Mouse (Mus musculus): ENCODE results near the gene Phf19. TPM values are rescaled to one million over a fixed set of nuclear protein-coding genes. Genes with fewer than 3 reads are reported as not detected.

Gene Phf19
- polyA plus RNA-seq, 1 experiment from 2014 or later = 2.1 TPM

DNA sequence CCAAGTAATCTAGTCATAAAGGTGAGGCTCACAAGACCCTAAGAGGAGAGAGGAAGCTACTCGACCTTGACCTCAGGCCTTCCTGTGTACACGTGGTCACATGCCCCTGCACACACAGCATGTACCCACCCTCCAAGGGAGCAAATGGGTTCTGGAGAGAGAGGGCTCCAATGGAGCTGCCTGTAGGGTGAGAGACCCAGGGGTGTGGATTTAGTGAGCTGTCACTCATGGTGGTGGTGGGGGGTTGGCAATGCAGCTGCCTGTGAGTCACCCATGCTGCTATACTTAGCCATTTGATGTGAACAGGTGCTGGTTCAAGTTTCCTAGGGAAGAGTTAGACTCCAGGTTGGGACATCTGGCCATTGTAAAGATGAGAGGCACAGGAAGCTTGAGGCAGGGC, 6.3 kb upstream of the Phf19 start:
- Histone ChIP-seq H3K4me3 (no peak overlapping the region), H3K27ac (no peak overlapping the region), H3K36me3 (no peaks in the 10 kb centered on the region), H3K9me3 (no peaks in the 10 kb centered on the region), H3K27me3 (ENCODE audit: insufficient read depth, poor library complexity, severe bottlenecking) (peaks cover 12% of the 10 kb centered on the region), H3K4me1 (replicated peaks) (peaks cover 5% of the 10 kb centered on the region; the same call in 1 of the 2 replicates)
- WGBS = 64% methylated on average over 2 of the region's 2 CpGs
- no peak for DNase-seq (ENCODE audit: low spot score)

DNA sequence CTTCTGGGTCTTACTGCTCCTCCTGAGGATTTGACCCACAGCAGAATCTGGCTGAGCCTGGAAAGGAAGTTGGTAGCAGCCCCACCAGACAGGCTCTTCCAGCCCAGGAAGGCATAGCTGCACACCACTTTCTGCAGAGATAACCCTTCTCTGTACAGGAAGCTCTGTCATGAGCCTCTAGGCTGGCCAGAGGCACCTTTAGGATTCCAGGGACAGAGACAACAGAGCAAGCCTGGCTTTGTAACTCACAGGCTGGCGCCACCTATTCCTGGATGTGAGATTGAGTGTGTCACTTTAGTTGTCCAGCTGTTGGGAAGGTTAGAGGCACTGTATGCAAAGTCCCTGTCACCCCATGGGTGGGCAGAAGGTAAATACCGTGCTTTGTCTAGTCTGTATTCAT, 1.3 kb upstream of the Phf19 start:
- H3K27me3 ChIP-seq (ENCODE audit: insufficient read depth, poor library complexity, severe bottlenecking) = peaks cover 62% of the 10 kb centered on the region
- no peaks in the 10 kb centered on the region for H3K36me3 ChIP-seq
- no peak for DNase-seq (ENCODE audit: low spot score)
- WGBS = 39% methylated on average over 2 of the region's 2 CpGs
- peaks cover 28% of the 10 kb centered on the region for H3K4me1 ChIP-seq (replicated peaks)
- 0 out of 2 replicates have a peak overlapping the region, but pooled peaks have one; percentile 76 for H3K4me3 ChIP-seq
- H3K27ac ChIP-seq = no peak overlapping the region; the same call in 1 of the 2 replicates
- H3K9me3 ChIP-seq = no peaks in the 10 kb centered on the region

DNA sequence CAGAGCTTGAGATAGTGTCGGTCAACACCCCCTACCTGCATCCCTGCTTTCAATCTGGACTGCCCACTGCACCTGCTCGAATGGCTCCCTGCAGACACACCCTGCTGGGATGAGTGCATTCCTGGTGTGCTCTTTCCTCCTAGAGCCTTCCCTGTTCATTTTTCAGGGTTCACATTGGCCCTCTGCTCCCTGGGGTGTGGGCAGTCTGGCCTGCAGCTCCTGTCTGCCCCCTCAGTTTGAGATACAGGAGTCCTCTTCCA, 927 bp upstream of the Phf19 start:
- H3K27me3 ChIP-seq (ENCODE audit: insufficient read depth, poor library complexity, severe bottlenecking) = peaks cover 62% of the 10 kb centered on the region
- peak overlapping the region; percentile 76; the same call in 1 of the 2 replicates for H3K4me3 ChIP-seq
- H3K27ac ChIP-seq = no peak overlapping the region; the same call in 1 of the 2 replicates
- H3K36me3 ChIP-seq = no peaks in the 10 kb centered on the region
- 12% methylated on average over 2 of the region's 2 CpGs for WGBS
- peaks cover 28% of the 10 kb centered on the region for H3K4me1 ChIP-seq (replicated peaks)
- no peak for DNase-seq (ENCODE audit: low spot score)
- no peaks in the 10 kb centered on the region for H3K9me3 ChIP-seq

- H3K27me3 ChIP-seq (ENCODE audit: insufficient read depth, poor library complexity, severe bottlenecking) = peaks cover 62% of the 10 kb centered on the region
- peak overlapping the region; percentile 82 for H3K27ac ChIP-seq
- 4% methylated on average over 46 of the region's 50 CpGs for WGBS
These were observed 420 bp upstream of the Phf19 start for GRCm38 (mm10) chr2:34914069-34914822.

DNA sequence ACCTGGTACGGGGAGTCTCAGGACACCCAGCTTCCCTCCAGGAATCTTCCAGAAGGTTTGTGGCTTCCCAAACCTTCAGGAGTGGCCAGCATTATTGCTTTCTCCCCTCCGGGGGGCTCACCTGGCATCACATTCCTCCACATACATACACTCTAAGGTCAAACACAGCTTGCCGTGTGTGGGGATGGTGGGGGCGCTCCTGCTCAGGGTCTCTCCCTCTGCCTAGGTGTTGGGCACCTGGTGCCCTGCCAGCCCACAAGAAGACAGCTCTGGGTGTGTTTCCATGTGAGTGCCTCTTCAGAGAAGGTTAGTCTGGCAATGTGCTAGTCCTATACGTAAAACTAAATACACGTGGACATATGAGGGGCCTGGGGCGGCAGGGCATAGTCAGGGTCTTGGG, 1.2 kb downstream of the Phf19 start:
- H3K9me3 ChIP-seq = no peaks in the 10 kb centered on the region
- no peak overlapping the region for H3K27ac ChIP-seq
- H3K27me3 ChIP-seq (ENCODE audit: insufficient read depth, poor library complexity, severe bottlenecking) = peaks cover 66% of the 10 kb centered on the region
- no peak for DNase-seq (ENCODE audit: low spot score)
- whole genome bisulfite sequencing = 37% methylated on average over 7 of the region's 7 CpGs
- H3K36me3 ChIP-seq = no peaks in the 10 kb centered on the region
- H3K4me1 ChIP-seq (replicated peaks) = peaks cover 28% of the 10 kb centered on the region
- H3K4me3 ChIP-seq = peak overlapping the region; percentile 76

More at GRCm38 (mm10) chr2:34914069-34914822, 420 bp upstream of the Phf19 start:
- H3K36me3 ChIP-seq = no peaks in the 10 kb centered on the region
- H3K4me3 ChIP-seq = peak overlapping the region; percentile 76
- H3K4me1 ChIP-seq (replicated peaks) = peaks cover 28% of the 10 kb centered on the region
- peak; percentile 54 for DNase-seq (ENCODE audit: low spot score)
- no peaks in the 10 kb centered on the region for H3K9me3 ChIP-seq

GRCm38 (mm10) chr2:34911871-34912270, 2.0 kb downstream of the Phf19 start:
- 87% methylated on average over 5 of the region's 5 CpGs for WGBS
- peaks cover 34% of the 10 kb centered on the region for H3K4me1 ChIP-seq (replicated peaks)
- no peaks in the 10 kb centered on the region for H3K36me3 ChIP-seq
- H3K9me3 ChIP-seq = no peaks in the 10 kb centered on the region
- H3K4me3 ChIP-seq = no peak overlapping the region
- H3K27ac ChIP-seq = no peak overlapping the region
- H3K27me3 ChIP-seq (ENCODE audit: insufficient read depth, poor library complexity, severe bottlenecking) = peaks cover 66% of the 10 kb centered on the region
- DNase-seq (ENCODE audit: low spot score) = no peak

DNA sequence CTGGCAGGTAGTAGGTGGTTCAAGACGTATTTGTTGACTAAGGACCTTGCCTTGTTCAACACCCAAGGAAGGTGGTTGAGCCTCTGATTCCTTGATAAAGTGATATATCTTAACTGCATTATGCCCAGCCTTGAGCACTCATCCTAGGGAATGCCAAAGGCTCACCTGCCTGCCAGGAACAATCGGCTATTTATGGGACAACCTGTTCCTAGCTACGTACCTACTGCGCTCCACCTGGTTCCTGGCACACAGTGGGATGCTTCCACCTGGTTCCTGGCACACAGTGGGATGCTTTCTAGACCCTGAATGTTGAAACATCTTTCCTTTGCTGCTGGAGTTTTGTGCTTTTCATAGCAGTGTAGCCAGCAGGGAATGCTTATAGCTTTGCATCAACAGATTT, 4.1 kb downstream of the Phf19 start:
- Histone ChIP-seq H3K4me1 (replicated peaks) (peaks cover 43% of the 10 kb centered on the region), H3K9me3 (no peaks in the 10 kb centered on the region), H3K36me3 (no peaks in the 10 kb centered on the region), H3K27ac (no peak overlapping the region), H3K4me3 (no peak overlapping the region), H3K27me3 (ENCODE audit: insufficient read depth, poor library complexity, severe bottlenecking) (peaks cover 64% of the 10 kb centered on the region)
- WGBS = 90% methylated on average over 4 of the region's 4 CpGs
- DNase-seq (ENCODE audit: low spot score) = no peak

- Histone ChIP-seq H3K4me1 (replicated peaks) (peaks cover 33% of the 10 kb centered on the region), H3K9me3 (no peaks in the 10 kb centered on the region), H3K27me3 (ENCODE audit: insufficient read depth, poor library complexity, severe bottlenecking) (peaks cover 37% of the 10 kb centered on the region), H3K27ac (no peak overlapping the region), H3K4me3 (no peak overlapping the region), H3K36me3 (no peaks in the 10 kb centered on the region)
- 45% methylated on average over 12 of the region's 12 CpGs for WGBS
- DNase-seq (ENCODE audit: low spot score) = no peak
These were observed 6.8 kb downstream of the Phf19 start for GRCm38 (mm10) chr2:34906861-34907604.

- H3K4me3 ChIP-seq = no peak overlapping the region
- WGBS = 65% methylated on average over 6 of the region's 6 CpGs
- H3K27ac ChIP-seq = no peak overlapping the region
- no peak for DNase-seq (ENCODE audit: low spot score)
- 0 out of 2 replicates have a peak, but pooled peaks cover 3% of the 10 kb centered on the region for H3K36me3 ChIP-seq
- peaks cover 31% of the 10 kb centered on the region for H3K27me3 ChIP-seq (ENCODE audit: insufficient read depth, poor library complexity, severe bottlenecking)
- H3K9me3 ChIP-seq = no peaks in the 10 kb centered on the region
- peaks cover 33% of the 10 kb centered on the region for H3K4me1 ChIP-seq (replicated peaks)
These were observed 7.4 kb downstream of the Phf19 start for GRCm38 (mm10) chr2:34906426-34906825.

GRCm38 (mm10) chr2:34904849-34905542, 8.8 kb downstream of the Phf19 start:
- H3K4me3 ChIP-seq = peak overlapping the region; percentile 43
- H3K36me3 ChIP-seq = 0 out of 2 replicates have a peak, but pooled peaks cover 3% of the 10 kb centered on the region
- no peaks in the 10 kb centered on the region for H3K9me3 ChIP-seq
- peak overlapping the region; percentile 41; the same call in 1 of the 2 replicates for H3K27ac ChIP-seq
- WGBS = under 1% methylated on average over 34 of the region's 34 CpGs
- peak; percentile 99 for DNase-seq (ENCODE audit: low spot score)
- H3K4me1 ChIP-seq (replicated peaks) = peaks cover 41% of the 10 kb centered on the region
- peaks cover 17% of the 10 kb centered on the region for H3K27me3 ChIP-seq (ENCODE audit: insufficient read depth, poor library complexity, severe bottlenecking)

GRCm38 (mm10) chr2:34903652-34904405, 10.0 kb downstream of the Phf19 start:
- H3K27me3 ChIP-seq (ENCODE audit: insufficient read depth, poor library complexity, severe bottlenecking) = peaks cover 17% of the 10 kb centered on the region
- H3K4me3 ChIP-seq = peak overlapping the region; percentile 43
- WGBS = 78% methylated on average over 4 of the region's 4 CpGs
- H3K9me3 ChIP-seq = no peaks in the 10 kb centered on the region
- DNase-seq (ENCODE audit: low spot score) = no peak
- H3K36me3 ChIP-seq = 0 out of 2 replicates have a peak, but pooled peaks cover 3% of the 10 kb centered on the region
- peaks cover 41% of the 10 kb centered on the region for H3K4me1 ChIP-seq (replicated peaks)
- 0 out of 2 replicates have a peak overlapping the region, but pooled peaks have one; percentile 41 for H3K27ac ChIP-seq

DNA sequence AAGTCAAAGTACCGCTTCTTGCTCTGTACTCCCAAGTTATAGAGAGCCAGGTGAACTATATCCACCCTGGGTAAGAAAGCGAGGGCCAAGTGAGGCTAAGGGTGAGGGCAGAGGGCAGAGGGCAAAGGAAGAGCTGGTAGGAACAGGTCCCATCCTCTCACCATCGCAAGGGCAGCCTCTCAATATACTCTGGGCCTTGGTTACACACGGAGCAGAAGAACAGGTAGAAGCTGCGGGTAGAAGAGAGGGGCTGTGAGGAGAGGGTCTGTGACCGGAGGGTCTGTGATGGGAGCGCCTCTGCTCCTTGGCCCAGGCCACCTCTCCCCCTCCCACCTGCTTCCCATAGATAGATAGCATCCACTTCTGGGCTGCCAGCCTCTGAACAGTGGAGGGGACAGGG, 10.6 kb downstream of the Phf19 start:
- no peak overlapping the region for H3K27ac ChIP-seq
- no peaks in the 10 kb centered on the region for H3K9me3 ChIP-seq
- peaks cover 43% of the 10 kb centered on the region for H3K4me1 ChIP-seq (replicated peaks)
- no peak overlapping the region for H3K4me3 ChIP-seq
- peaks cover 17% of the 10 kb centered on the region for H3K27me3 ChIP-seq (ENCODE audit: insufficient read depth, poor library complexity, severe bottlenecking)
- no peak for DNase-seq (ENCODE audit: low spot score)
- WGBS = 89% methylated on average over 7 of the region's 7 CpGs
- H3K36me3 ChIP-seq = 0 out of 2 replicates have a peak, but pooled peaks cover 3% of the 10 kb centered on the region
